Mouse (Mus musculus) neural tube, embryonic 12.5 days (tissue): Measurements from ENCODE around the gene Cyld. TPM values are rescaled to one million over a fixed set of nuclear protein-coding genes. Genes with fewer than 3 reads are reported as not detected.

Experiments
- ATAC-seq: fragments of 200-750 bp; cut with Nextera tagmentation; 2 replicates; pipeline ENCODE4 v1.8.0; 2017; ENCODE audit warnings: low read depth, mild to moderate bottlenecking, moderate TSS enrichment, moderate library complexity; ENCODE audit not compliant: low FRiP score
- H3K27ac ChIP-seq: fragments of 300-500 bp; sonication (generic); 2 replicates; pipeline ENCODE4 v1.5.1; 2016
- H3K27me3 ChIP-seq: fragments of 300-500 bp; sonication (generic); replicated peaks from 2 replicates; pipeline ENCODE4 v1.6.1; 2016; ENCODE audit warnings: mild to moderate bottlenecking
- H3K36me3 ChIP-seq: fragments of 300-500 bp; sonication (generic); 2 replicates; pipeline ENCODE4 v1.6.1; 2016; ENCODE audit warnings: mild to moderate bottlenecking
- H3K4me1 ChIP-seq: fragments of 300-500 bp; sonication (generic); 2 replicates; pipeline ENCODE4 v1.6.1; 2016
- H3K4me2 ChIP-seq: fragments of 300-500 bp; sonication (generic); replicated peaks from 2 replicates; pipeline ENCODE4 v1.6.1; 2016; ENCODE audit warnings: mild to moderate bottlenecking
- H3K4me3 ChIP-seq: fragments of 300-500 bp; sonication (generic); 2 replicates; pipeline ENCODE4 v1.5.1; 2016
- H3K9ac ChIP-seq: fragments of 300-500 bp; sonication (generic); 2 replicates; pipeline ENCODE4 v1.6.1; 2016; ENCODE audit warnings: mild to moderate bottlenecking
- H3K9me3 ChIP-seq: fragments of 300-500 bp; sonication (generic); 2 replicates; pipeline ENCODE4 v1.6.1; 2016; ENCODE audit warnings: mild to moderate bottlenecking
- WGBS: fragments of 180-500 bp; shearing (Covaris S2); methylation state at CpG from one replicate; pipeline ENCODE4 v1.1.7; 2016; 5-methylcytosine and 5-hydroxymethylcytosine counted together
- polyA plus RNA-seq: library from polyadenylated mRNA; unstranded; fragments of >200 nt; fragmentation: Nextera tagmentation; extraction: Ambion mirVana; gene quantifications from 2 replicates; pipeline ENCODE4 v1.2.1, GENCODE M21; 2016

Gene Cyld
- polyA plus RNA-seq, 1 experiment from 2014 or later: 18.6 TPM

DNA sequence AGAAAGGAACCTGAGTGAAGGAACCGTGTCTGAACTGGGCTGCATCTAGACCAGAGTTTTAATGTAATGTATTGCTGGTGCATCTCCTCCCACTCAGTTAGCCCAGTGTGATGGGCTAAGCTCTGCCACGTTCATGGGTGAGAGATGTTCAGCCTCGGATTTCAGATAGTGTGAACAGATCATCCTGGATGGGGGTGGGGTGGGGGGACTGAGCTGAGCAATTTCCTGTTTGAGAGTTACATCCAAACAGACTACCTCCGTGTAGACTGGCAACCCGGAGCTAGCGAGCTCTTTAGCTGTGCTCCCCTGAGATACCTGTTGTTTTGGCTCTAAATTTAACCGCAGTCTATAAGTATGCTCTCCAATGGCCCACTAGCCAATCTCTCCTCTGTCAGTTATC is 4.9 kb upstream of the Cyld start:
- H3K9ac ChIP-seq: no peak overlapping the region
- no peak for ATAC-seq
- H3K36me3 ChIP-seq: no peaks in the 10 kb centered on the region
- H3K4me1 ChIP-seq: peaks cover 3% of the 10 kb centered on the region; the same call in 1 of the 2 replicates
- no peaks in the 10 kb centered on the region for H3K9me3 ChIP-seq
- 0 out of 2 replicates have a peak, but pooled peaks cover 5% of the 10 kb centered on the region for H3K27me3 ChIP-seq
- H3K4me2 ChIP-seq: no peak overlapping the region
- H3K4me3 ChIP-seq: no peak overlapping the region
- H3K27ac ChIP-seq: no peak overlapping the region
- WGBS: 65% methylated on average over 7 of the region's 7 CpGs

DNA sequence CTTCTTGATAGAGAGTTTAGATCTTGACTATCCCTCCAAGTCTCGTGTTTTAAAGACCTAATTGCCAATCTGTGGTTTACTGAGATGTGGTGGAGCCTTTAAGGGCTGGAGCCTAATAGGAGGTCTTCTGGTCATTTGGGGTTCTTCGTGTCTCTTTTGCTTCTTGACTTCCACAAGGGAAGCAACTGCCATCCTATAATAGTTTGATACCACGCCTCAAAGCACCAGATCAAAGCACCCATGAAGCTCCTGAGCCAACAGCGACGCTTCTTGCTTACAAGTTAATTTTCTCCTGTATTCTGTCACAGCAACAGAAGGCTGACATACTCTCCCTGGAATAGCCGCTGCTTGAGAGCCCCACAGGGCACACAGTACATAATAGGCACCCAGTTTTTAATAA is 4.0 kb upstream of the Cyld start:
- Histone ChIP-seq H3K4me2 (no peak overlapping the region), H3K4me3 (no peak overlapping the region), H3K9me3 (no peaks in the 10 kb centered on the region), H3K4me1 (peaks cover 8% of the 10 kb centered on the region), H3K27me3 (0 out of 2 replicates have a peak, but pooled peaks cover 5% of the 10 kb centered on the region), H3K9ac (no peak overlapping the region), H3K36me3 (no peaks in the 10 kb centered on the region), H3K27ac (no peak overlapping the region)
- 86% methylated on average over 6 of the region's 6 CpGs for whole genome bisulfite sequencing
- ATAC-seq: no peak

DNA sequence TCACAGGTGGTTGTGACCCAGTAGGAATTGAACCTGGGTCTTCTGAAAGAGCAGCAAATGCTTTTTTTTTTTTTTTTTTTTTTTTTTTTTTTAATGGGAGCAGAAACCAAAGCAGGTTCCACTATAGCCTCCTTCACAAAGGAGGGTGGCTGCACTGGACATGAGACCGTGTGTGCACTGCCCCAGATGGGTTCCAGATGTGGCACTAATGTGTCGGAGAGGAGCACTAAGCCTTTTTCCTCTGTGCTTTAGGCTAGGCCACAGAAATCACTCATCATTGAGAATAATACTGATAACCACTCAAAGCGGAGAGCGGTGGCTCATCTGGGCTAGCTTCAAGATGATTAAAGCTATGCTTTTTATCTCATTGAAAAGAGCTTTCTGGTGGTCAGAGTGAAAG is 3.5 kb upstream of the Cyld start:
- no peaks in the 10 kb centered on the region for H3K9me3 ChIP-seq
- no peak overlapping the region for H3K4me2 ChIP-seq
- no peaks in the 10 kb centered on the region for H3K36me3 ChIP-seq
- H3K4me1 ChIP-seq: peaks cover 10% of the 10 kb centered on the region
- 0 out of 2 replicates have a peak, but pooled peaks cover 5% of the 10 kb centered on the region for H3K27me3 ChIP-seq
- no peak overlapping the region for H3K4me3 ChIP-seq
- WGBS: 77% methylated on average over 4 of the region's 4 CpGs
- ATAC-seq: no peak
- no peak overlapping the region for H3K9ac ChIP-seq
- no peak overlapping the region for H3K27ac ChIP-seq

DNA sequence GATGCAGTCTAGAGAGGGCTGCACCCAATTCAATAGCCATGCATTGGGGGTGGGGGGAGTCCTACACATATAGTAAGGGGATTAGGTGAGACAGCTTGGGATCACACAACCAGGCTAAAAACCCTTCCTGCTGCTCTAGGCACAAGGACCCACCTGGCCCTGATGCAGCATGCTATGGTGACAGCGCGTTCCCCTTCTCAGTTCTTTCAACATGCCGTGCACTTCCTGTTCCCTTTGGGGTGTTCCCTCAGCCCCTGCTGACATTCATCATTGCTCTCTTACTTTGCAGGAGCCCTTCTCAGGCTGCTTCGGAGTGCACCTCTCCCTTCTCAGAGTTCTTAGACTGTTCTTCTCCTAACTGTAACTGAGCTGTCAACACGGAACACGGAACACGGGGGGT is 2.5 kb upstream of the Cyld start:
- 75% methylated on average over 7 of the region's 7 CpGs for WGBS
- Histone ChIP-seq H3K27me3 (0 out of 2 replicates have a peak, but pooled peaks cover 5% of the 10 kb centered on the region), H3K9me3 (no peaks in the 10 kb centered on the region), H3K36me3 (no peaks in the 10 kb centered on the region), H3K4me2 (no peak overlapping the region), H3K4me1 (peaks cover 10% of the 10 kb centered on the region), H3K9ac (no peak overlapping the region), H3K4me3 (no peak overlapping the region), H3K27ac (no peak overlapping the region)
- ATAC-seq: no peak

DNA sequence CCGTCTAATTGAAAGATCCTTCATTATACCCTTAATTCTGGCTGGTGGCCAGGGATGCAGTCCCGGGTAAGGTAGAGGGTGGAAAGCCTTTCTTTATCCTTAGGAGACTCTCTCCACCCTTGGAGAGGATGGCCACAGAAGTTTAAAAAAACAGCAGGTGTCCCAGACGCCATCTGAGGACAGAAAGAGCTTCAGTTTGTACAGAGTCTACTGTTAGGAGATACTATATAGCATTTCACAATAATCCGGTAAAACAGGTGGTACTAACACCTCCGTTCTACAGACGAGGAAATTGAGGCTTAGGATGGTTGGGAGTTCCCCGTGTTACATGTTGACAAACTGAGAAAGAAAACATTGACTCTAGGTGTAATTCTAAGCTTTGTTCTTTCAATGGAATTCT is 600 bp upstream of the Cyld start:
- Histone ChIP-seq H3K27ac (no peak overlapping the region), H3K4me2 (peak overlapping the region; percentile 50), H3K27me3 (0 out of 2 replicates have a peak, but pooled peaks cover 5% of the 10 kb centered on the region), H3K9me3 (no peaks in the 10 kb centered on the region), H3K4me3 (peak overlapping the region; percentile 24; the same call in 1 of the 2 replicates), H3K4me1 (peaks cover 10% of the 10 kb centered on the region), H3K9ac (0 out of 2 replicates have a peak overlapping the region, but pooled peaks have one; percentile 14), H3K36me3 (no peaks in the 10 kb centered on the region)
- ATAC-seq: no peak; the same call in 1 of the 2 replicates
- WGBS: 30% methylated on average over 7 of the region's 7 CpGs

DNA sequence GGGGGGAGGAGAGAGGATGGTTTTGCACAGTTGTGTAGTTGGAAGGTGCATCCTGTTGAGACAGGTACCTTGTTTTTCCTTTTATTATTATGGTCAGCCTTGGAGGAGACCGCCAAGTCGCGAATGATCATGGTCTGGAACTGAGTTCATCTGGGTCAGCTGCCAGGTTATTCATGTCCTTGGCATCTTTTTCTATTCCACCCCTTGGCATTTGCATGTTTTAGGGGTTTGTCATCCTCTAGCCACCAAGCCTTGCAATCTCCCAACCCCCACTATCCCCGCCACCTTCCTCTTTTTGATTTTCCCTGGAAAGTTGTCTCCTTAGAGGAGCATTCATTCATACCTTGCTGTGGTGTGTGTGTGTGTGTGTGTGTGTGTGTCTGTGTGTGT is 809 bp downstream of the Cyld start:
- H3K36me3 ChIP-seq: no peaks in the 10 kb centered on the region
- H3K9me3 ChIP-seq: no peaks in the 10 kb centered on the region
- peak overlapping the region; percentile 79 for H3K9ac ChIP-seq
- no peak; the same call in 1 of the 2 replicates for ATAC-seq
- H3K4me2 ChIP-seq: peak overlapping the region; percentile 85
- H3K27me3 ChIP-seq: 0 out of 2 replicates have a peak, but pooled peaks cover 5% of the 10 kb centered on the region
- H3K4me3 ChIP-seq: peak overlapping the region; percentile 83
- WGBS: 14% methylated on average over 4 of the region's 4 CpGs
- no peak overlapping the region for H3K27ac ChIP-seq
- peaks cover 10% of the 10 kb centered on the region for H3K4me1 ChIP-seq

DNA sequence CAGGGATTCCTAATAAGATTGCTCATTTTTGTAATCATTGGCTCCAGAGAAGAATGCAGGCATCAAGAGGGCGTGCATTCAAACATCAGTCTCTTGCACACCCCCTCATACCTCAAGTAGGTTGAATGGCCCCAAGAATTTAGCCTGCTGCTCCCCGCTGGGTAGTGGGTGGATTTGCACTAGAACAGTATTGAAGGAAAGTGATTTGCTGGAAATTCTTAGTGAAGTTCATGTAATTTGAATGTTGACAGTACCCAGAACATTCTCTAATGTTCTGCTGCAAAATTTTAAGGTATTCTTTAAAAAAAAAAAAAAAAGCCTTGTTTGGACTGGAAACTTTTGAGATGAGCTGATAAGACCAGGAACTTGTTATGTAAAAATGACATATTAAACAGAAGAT is 1.2 kb downstream of the Cyld start:
- peak overlapping the region; percentile 83 for H3K4me3 ChIP-seq
- WGBS: 42% methylated on average over 2 of the region's 2 CpGs
- no peaks in the 10 kb centered on the region for H3K36me3 ChIP-seq
- H3K27ac ChIP-seq: no peak overlapping the region
- 0 out of 2 replicates have a peak, but pooled peaks cover 5% of the 10 kb centered on the region for H3K27me3 ChIP-seq
- H3K9ac ChIP-seq: peak overlapping the region; percentile 79; the same call in 1 of the 2 replicates
- H3K9me3 ChIP-seq: no peaks in the 10 kb centered on the region
- H3K4me2 ChIP-seq: peak overlapping the region; percentile 85
- H3K4me1 ChIP-seq: peaks cover 10% of the 10 kb centered on the region
- no peak for ATAC-seq

DNA sequence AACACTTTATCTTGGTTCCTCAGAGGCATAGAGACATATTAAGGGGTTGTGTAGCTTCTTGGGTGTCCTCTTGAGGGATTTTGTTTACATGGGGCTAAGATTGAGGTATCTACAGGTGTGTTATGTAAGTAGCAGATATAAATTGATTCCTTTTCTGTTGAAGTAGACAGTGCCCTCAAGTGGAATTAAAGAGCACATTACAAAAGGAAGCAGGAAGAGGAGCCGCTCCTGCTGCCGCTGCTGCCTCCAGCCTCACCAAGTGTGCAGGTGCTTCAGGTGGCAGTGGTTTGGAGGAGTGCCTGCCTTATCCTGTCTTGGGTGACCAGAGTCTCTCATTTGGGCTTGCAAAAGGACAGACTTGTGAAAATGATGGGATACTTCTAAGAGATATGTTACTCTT is 4.8 kb downstream of the Cyld start:
- Histone ChIP-seq H3K27me3 (no peaks in the 10 kb centered on the region), H3K4me3 (no peak overlapping the region), H3K4me1 (peaks cover 7% of the 10 kb centered on the region), H3K9me3 (no peaks in the 10 kb centered on the region), H3K4me2 (no peak overlapping the region), H3K27ac (no peak overlapping the region), H3K9ac (no peak overlapping the region), H3K36me3 (no peaks in the 10 kb centered on the region)
- WGBS: 51% methylated on average over 2 of the region's 2 CpGs
- no peak for ATAC-seq

DNA sequence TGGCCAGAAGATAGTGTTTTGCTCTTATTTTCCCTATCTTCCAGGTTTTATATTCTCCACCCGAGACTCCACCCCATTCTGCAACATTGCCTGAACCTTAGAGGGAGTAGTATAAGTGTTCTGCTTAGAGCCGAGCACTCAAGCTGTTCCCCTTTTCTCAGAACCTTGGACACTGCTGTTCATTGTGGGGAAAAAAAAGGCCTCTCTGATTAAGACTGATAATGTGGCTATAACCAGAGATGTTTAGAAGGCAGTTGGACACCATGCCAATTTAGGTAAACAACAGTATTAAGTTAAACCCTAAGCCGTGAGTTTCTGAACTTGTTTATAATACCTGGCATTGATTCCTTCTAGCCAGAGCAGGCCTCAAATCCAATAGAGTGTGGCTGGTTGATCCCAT is 6.0 kb downstream of the Cyld start:
- WGBS: 86% methylated on average over 3 of the region's 3 CpGs
- H3K4me3 ChIP-seq: no peak overlapping the region
- H3K9ac ChIP-seq: no peak overlapping the region
- ATAC-seq: no peak
- H3K27ac ChIP-seq: no peak overlapping the region
- H3K27me3 ChIP-seq: no peaks in the 10 kb centered on the region
- H3K4me1 ChIP-seq: peaks cover 3% of the 10 kb centered on the region
- no peak overlapping the region for H3K4me2 ChIP-seq
- no peaks in the 10 kb centered on the region for H3K9me3 ChIP-seq
- no peaks in the 10 kb centered on the region for H3K36me3 ChIP-seq

DNA sequence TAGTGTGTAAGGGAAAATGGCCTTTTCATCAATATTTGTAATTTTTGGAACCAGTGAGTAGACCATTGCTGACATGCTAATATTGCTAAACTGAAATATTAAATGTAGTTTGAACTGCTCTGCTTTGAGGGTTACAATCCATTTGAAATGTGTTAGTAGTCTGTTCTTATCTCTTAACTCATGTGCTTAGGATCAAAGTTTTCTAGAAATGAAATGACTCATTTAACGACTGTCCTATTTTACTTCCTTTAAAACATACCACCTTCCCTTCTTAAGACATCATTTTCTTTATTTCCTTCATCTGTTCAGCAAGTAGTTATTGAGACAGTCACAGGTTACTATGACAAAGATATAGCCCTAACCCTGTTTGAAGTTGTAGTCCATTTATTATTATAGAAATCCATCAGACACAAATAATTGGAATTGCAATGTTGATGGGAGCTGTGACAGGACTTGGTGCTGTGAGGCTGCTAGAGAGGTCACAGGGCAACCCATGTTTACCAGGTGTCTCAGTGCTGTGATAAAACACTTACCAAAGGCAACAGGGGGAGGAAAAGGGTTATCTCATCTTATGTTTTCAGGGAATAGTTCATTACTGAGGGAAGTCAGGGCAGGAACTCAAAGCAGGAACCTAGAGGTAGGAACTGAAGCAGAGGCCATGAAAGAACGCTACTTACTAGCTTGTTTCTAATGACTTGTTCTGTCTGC is 26.6 kb downstream of the Cyld start:
- H3K4me2 ChIP-seq: no peak overlapping the region
- no peaks in the 10 kb centered on the region for H3K4me1 ChIP-seq
- no peak for ATAC-seq
- peaks cover 12% of the 10 kb centered on the region; the same call in 1 of the 2 replicates for H3K36me3 ChIP-seq
- no peaks in the 10 kb centered on the region for H3K9me3 ChIP-seq
- H3K4me3 ChIP-seq: no peak overlapping the region
- no peak overlapping the region for H3K9ac ChIP-seq
- WGBS: 95% methylated on average over 2 of the region's 2 CpGs
- no peak overlapping the region for H3K27ac ChIP-seq
- H3K27me3 ChIP-seq: no peaks in the 10 kb centered on the region

DNA sequence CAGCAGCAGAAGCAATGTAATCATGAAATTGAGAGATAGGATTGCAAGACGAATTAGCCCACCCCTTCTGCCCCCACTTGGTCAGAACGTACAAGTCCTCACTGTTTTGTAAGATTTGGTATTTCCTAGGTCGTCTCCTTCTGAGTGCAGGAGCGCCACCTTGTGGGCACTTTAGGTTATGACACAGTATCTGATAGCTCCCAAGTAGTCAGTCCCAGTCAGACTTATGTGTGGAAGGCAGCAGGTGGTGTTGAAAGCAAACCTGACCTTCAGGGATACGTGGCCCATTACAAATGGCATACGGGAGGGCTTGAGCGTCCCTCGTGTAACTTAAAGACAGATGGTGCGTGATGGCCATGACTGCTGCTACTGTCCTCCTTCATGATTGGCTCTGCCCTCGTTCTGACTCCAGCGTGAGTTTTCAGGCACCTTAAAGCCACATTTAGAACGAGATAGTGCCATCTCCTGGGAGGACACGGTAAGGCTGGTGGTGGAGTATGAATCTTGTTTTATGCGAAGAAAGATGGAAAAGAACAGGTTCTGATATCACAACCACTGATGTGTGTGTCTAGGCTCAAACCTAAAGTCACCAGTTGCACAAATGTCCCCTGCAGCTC is 58.5 kb downstream of the Cyld start:
- no peak overlapping the region for H3K9ac ChIP-seq
- WGBS: 4% methylated on average over 14 of the region's 14 CpGs
- H3K27ac ChIP-seq: no peak overlapping the region
- H3K4me2 ChIP-seq: peak overlapping the region; percentile 46
- H3K9me3 ChIP-seq: no peaks in the 10 kb centered on the region
- peak; percentile 65 for ATAC-seq
- no peaks in the 10 kb centered on the region for H3K27me3 ChIP-seq
- H3K4me3 ChIP-seq: no peak overlapping the region
- H3K36me3 ChIP-seq: no peaks in the 10 kb centered on the region
- peaks cover 7% of the 10 kb centered on the region; the same call in 1 of the 2 replicates for H3K4me1 ChIP-seq

DNA sequence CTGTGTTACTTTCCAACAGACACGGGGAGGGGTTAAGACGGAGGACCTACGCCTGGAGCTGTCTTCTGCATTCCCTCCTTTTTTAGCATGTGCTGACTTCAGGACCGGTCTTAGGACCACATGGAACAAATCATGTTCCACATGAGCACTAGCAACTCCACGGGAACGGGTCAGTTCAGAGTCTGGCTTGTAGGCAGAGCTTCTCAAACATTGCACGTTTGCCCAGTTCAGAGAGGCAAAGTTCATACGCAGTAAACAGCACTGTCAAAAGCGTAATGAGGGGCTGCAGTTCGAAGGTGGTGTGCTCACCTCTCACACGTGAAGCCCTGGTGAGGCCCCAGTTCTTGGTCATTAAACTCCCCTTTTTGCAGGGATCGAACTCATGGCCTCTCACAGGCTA is 65.2 kb downstream of the Cyld start:
- Histone ChIP-seq H3K4me2 (no peak overlapping the region), H3K36me3 (no peaks in the 10 kb centered on the region), H3K4me3 (no peak overlapping the region), H3K4me1 (peaks cover 7% of the 10 kb centered on the region; the same call in 1 of the 2 replicates), H3K27ac (no peak overlapping the region), H3K9me3 (no peaks in the 10 kb centered on the region), H3K27me3 (no peaks in the 10 kb centered on the region), H3K9ac (no peak overlapping the region)
- WGBS: 87% methylated on average over 12 of the region's 12 CpGs
- no peak for ATAC-seq
